Mouse (Mus musculus) neural tube, embryonic 11.5 days (tissue): ENCODE measurements at regions not wholly inside any gene's neighbourhood (a gene's known extent, or its start where the extent isn't known, plus 50 kb on each side); places are given as distances from the start of the nearest gene placed in this dataset.

ENCODE experiments used
- ATAC-seq: fragments of 200-750 bp; cut with Nextera tagmentation; 2 replicates; pipeline ENCODE4 v1.8.0; 2017; ENCODE audit warnings: moderate number of reproducible peaks, mild to moderate bottlenecking, moderate TSS enrichment, moderate library complexity; ENCODE audit not compliant: insufficient read depth, low FRiP score, low TSS enrichment
- DNase-seq: peaks from one replicate; pipeline ENCODE4 v3.0.0-alpha.2; 2015; ENCODE audit warnings: low spot score
- H3K27ac ChIP-seq: fragments of 300-500 bp; sonication (generic); 2 replicates; pipeline ENCODE4 v1.5.1; 2014; ENCODE audit warnings: low read depth, mild to moderate bottlenecking, low read length
- H3K27me3 ChIP-seq: fragments of 300-500 bp; sonication (generic); 2 replicates; pipeline ENCODE4 v1.6.1; 2014; ENCODE audit warnings: mild to moderate bottlenecking, low read length, mixed read lengths; ENCODE audit not compliant: control insufficient read depth, insufficient read depth
- H3K36me3 ChIP-seq: fragments of 300-500 bp; sonication (generic); 2 replicates; pipeline ENCODE4 v1.6.1; 2014; ENCODE audit warnings: mild to moderate bottlenecking, low read length, moderate library complexity, mixed read lengths; ENCODE audit not compliant: control insufficient read depth, insufficient read depth
- H3K4me1 ChIP-seq: fragments of 300-500 bp; sonication (generic); 2 replicates; pipeline ENCODE4 v1.6.1; 2014; ENCODE audit warnings: low read length, mixed read lengths; ENCODE audit not compliant: control insufficient read depth, insufficient read depth
- H3K4me2 ChIP-seq: fragments of 300-500 bp; sonication (generic); 2 replicates; pipeline ENCODE4 v1.6.1; 2014; ENCODE audit warnings: low read depth, mild to moderate bottlenecking, moderate library complexity
- H3K4me3 ChIP-seq: fragments of 300-500 bp; sonication (generic); 2 replicates; pipeline ENCODE4 v1.5.1; 2014; ENCODE audit warnings: low read depth, low read length
- H3K9ac ChIP-seq: fragments of 300-500 bp; sonication (generic); 2 replicates; pipeline ENCODE4 v1.6.1; 2014; ENCODE audit warnings: mild to moderate bottlenecking, low read length
- H3K9me3 ChIP-seq: fragments of 300-500 bp; sonication (generic); 2 replicates; pipeline ENCODE4 v1.6.1; 2016; ENCODE audit warnings: low read length; ENCODE audit not compliant: control insufficient read depth
- WGBS: fragments of 180-500 bp; shearing (Covaris S2); extraction: QIAGEN DNeasy Blood & Tissue Kit; methylation state at CpG from one replicate; pipeline ENCODE4 v1.1.7; 2014; 5-methylcytosine and 5-hydroxymethylcytosine counted together

DNA sequence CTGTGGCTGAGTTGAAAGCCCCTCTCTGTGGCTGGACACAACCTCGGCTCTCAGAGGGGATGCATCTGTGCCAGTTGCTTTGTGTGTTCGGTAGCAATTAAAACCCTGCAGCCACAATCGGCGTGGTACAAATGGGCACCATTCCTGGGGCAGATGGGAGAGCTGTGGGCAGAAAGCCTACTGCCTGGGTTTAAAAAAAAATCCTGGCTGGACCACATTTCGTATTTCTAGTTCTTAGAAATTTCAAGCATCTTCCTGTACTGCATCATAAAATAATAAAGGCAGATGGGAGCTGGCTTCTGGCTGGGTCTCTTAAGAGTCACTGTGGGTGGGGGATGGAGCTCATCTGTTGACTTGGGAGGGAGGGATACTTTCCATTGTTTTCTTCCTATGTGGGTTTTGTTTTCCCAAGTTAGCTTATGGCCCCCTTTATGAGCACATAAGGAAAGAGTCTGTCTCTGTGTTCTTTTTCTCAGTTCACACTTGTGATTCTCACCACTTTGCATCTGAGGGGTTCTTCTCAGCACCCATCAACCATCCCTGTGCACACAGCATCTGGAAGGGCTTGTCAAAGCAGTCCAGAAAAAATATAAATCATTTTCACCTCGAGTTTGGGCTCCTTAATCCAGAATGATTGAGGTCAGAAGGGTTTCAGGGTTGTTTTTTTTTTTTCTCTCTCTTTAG is 80.5 kb upstream of the Pum3 start:
- H3K9ac ChIP-seq, result no peak overlapping the region
- H3K4me3 ChIP-seq, result no peak overlapping the region
- H3K4me2 ChIP-seq, result no peak overlapping the region
- no peak for DNase-seq
- whole genome bisulfite sequencing, result 51% methylated on average over 6 of the region's 6 CpGs
- no peak for ATAC-seq
- no peaks in the 10 kb centered on the region for H3K36me3 ChIP-seq
- no peak overlapping the region for H3K27ac ChIP-seq
- H3K9me3 ChIP-seq, result no peaks in the 10 kb centered on the region
- H3K4me1 ChIP-seq, result no peaks in the 10 kb centered on the region
- no peaks in the 10 kb centered on the region for H3K27me3 ChIP-seq

DNA sequence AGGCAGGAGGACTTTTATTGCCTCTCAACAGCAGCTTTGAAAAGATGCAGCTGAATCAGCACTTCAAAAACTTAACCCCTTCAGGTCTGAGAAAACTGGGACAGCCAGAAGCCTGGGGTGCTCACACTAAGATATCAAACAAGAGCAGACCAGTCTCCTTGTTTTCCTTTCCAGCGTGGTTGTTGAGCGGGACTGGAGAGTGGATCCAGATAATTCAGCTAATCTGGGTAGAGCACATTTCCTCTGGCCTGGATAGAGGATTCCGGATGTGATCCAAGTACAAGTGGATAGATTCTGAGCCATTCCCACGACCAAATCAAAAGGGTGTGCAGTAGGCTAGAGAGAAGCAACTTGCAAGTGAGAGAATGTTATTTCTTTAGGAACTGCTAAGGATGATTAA is 68.7 kb upstream of the Pum3 start:
- DNase-seq (no peak), ATAC-seq (no peak)
- Histone ChIP-seq H3K4me3 (no peak overlapping the region), H3K4me2 (no peak overlapping the region), H3K4me1 (no peaks in the 10 kb centered on the region), H3K27me3 (no peaks in the 10 kb centered on the region), H3K9ac (no peak overlapping the region), H3K36me3 (no peaks in the 10 kb centered on the region), H3K27ac (no peak overlapping the region), H3K9me3 (no peaks in the 10 kb centered on the region)
- 86% methylated on average over 4 of the region's 4 CpGs for WGBS

DNA sequence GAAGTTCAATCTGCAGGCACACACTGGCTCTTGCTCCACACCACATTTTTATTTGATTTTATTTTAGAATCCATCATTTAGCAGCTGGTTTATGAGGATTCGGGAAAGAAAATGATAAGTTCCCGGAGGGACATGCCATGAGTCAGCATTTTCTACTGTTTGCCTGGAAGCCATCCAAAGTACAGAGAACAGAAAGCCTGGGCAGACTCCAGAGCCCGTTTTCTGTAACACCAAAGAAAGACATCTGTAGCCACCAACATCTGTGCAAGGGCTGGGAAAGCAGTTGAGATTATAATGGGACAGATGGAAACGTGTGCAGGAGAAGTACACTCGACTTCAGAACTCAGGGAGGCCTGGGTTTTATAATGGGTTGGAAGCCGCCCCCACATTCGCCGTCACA is 62.8 kb upstream of the Pum3 start:
- H3K27ac ChIP-seq, result no peak overlapping the region
- ATAC-seq, result no peak
- H3K4me3 ChIP-seq, result no peak overlapping the region
- no peaks in the 10 kb centered on the region for H3K36me3 ChIP-seq
- H3K4me2 ChIP-seq, result no peak overlapping the region
- no peaks in the 10 kb centered on the region for H3K9me3 ChIP-seq
- H3K9ac ChIP-seq, result no peak overlapping the region
- WGBS, result 92% methylated on average over 8 of the region's 8 CpGs
- no peaks in the 10 kb centered on the region for H3K4me1 ChIP-seq
- no peaks in the 10 kb centered on the region for H3K27me3 ChIP-seq
- no peak for DNase-seq

DNA sequence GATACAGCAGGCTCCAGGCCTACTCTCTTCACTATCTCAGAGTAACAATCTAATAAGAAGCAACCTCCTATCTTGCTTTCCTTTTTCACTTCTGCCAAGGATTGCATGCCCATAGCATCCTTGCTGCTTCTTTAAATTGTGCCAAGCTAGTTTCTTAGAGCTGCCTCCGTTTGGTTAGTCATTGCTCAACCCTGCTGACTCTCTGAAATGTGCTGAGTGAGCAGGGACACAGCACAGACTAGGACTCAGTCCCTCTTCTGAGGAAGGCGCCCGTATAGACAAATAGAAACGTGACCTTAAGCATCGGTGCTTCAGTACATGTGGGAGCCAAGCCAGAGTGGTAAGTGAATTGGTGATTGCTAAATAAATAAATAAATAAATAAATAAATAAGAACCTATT is 62.2 kb upstream of the Pum3 start:
- Histone ChIP-seq H3K4me1 (no peaks in the 10 kb centered on the region), H3K9ac (no peak overlapping the region), H3K4me2 (no peak overlapping the region), H3K36me3 (no peaks in the 10 kb centered on the region), H3K27ac (no peak overlapping the region), H3K4me3 (no peak overlapping the region), H3K9me3 (no peaks in the 10 kb centered on the region), H3K27me3 (no peaks in the 10 kb centered on the region)
- ATAC-seq, result no peak
- no peak for DNase-seq
- WGBS, result 93% methylated on average over 5 of the region's 5 CpGs

DNA sequence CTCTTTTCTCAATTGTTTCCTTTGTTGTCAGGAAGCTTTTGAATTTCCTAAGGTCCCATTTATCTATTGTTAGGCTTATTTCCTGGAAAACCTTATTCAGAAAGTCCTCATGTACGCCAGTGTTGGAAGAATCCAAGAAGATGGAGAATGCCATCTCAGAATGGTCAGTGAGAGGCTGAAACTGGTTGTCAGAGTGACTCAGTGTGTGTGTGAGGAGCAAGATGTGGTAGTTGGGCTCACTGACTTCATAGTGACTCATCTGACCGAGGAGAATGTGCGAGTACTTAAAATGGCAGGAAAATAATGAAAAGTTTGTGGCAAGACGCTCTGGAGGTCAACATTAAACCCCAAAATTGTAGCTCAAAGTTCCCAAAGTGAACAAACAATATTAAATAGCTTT is 59.4 kb upstream of the Pum3 start:
- 88% methylated on average over 4 of the region's 4 CpGs for WGBS

More for the DNA sequence above, 59.4 kb upstream of the Pum3 start:
- Histone ChIP-seq H3K4me2 (no peak overlapping the region), H3K4me3 (no peak overlapping the region), H3K27ac (no peak overlapping the region), H3K36me3 (no peaks in the 10 kb centered on the region), H3K27me3 (no peaks in the 10 kb centered on the region), H3K9me3 (no peaks in the 10 kb centered on the region), H3K9ac (no peak overlapping the region), H3K4me1 (no peaks in the 10 kb centered on the region)
- ATAC-seq (no peak), DNase-seq (no peak)
